Mouse (Mus musculus) left cerebral cortex, adult 8-10 months (tissue): ENCODE measurements around the gene Anp32e. TPM values are rescaled to one million over a fixed set of nuclear protein-coding genes. Genes with fewer than 3 reads are reported as not detected.

Source experiments
- DNase-seq, 2 experiments: peaks; one replicate each; pipeline ENCODE4 v3.0.0; 2022; ENCODE audit warnings: low spot score in 2 of 2
- total RNA-seq, 4 experiments: library from RNA; stranded (reverse); gene quantifications; 2 replicates each; pipeline ENCODE4 v1.2.4; 2022

Gene Anp32e
- total RNA-seq, 4 experiments from 2014 or later = 95.2 to 110 (median 106) TPM

GRCm38 (mm10) chr3:95995802-95996428, 66.9 kb downstream of the Anp32e start, which contains the start of gene Plekho1:
Plekho1 (minus strand) TSS chr3:95996001.
- no peak for DNase-seq

GRCm38 (mm10) chr3:95996451-95997073, 67.5 kb downstream of the Anp32e start:
- DNase-seq = no peak

Other genes with a start within 250 kb of the Anp32e start
- gene Adamtsl4, start 241.3 kb upstream of the Anp32e start, total RNA-seq = 10 to 100 TPM in 3 of 4 experiments, 1 to 10 TPM in 1; 9.4 to 12.9 (median 11.4) TPM
- 10 to 100 TPM; 10.2 to 13.3 (median 11.7) TPM for gene Ecm1, start 189.7 kb upstream of the Anp32e start, total RNA-seq
- gene Tars2, start 169.0 kb upstream of the Anp32e start, total RNA-seq = 10 to 100 TPM; 36.2 to 40.6 (median 37.4) TPM
- 10 to 100 TPM; 60.1 to 68.9 (median 62.8) TPM for gene Rprd2, start 110.4 kb upstream of the Anp32e start, total RNA-seq
- 10 to 100 TPM; 25.2 to 36.6 (median 36.3) TPM for gene Prpf3, start 73.4 kb upstream of the Anp32e start, total RNA-seq
- gene Mrps21, start 57.7 kb upstream of the Anp32e start, total RNA-seq = 100 to 1,000 TPM; 139 to 170 (median 151) TPM
- gene Ciart, start 47.0 kb upstream of the Anp32e start, total RNA-seq = 10 to 100 TPM; 27.0 to 55.7 (median 48.4) TPM
- 10 to 100 TPM in 1 of 4 experiments, 1 to 10 TPM in 3; 6.0 to 14.9 (median 8.1) TPM for gene BC028528, start 37.2 kb upstream of the Anp32e start, total RNA-seq
- gene Aph1a, start 35.3 kb upstream of the Anp32e start, total RNA-seq = 10 to 100 TPM; 65.4 to 77.7 (median 72.4) TPM
- gene Car14, start 24.6 kb upstream of the Anp32e start, total RNA-seq = 10 to 100 TPM; 12.2 to 20.3 (median 14.2) TPM
- gene Plekho1, start 66.8 kb downstream of the Anp32e start, total RNA-seq = 10 to 100 TPM; 64.0 to 86.2 (median 81.6) TPM
- gene Vps45, start 129.2 kb downstream of the Anp32e start, total RNA-seq = 10 to 100 TPM; 44.9 to 55.2 (median 50.3) TPM
- gene Otud7b, start 175.3 kb downstream of the Anp32e start, total RNA-seq = 10 to 100 TPM; 33.4 to 40.7 (median 38.5) TPM
- gene Mtmr11, start 232.8 kb downstream of the Anp32e start, total RNA-seq = 1 to 10 TPM; 5.8 to 8.4 (median 6.9) TPM
- gene Sf3b4, start 243.1 kb downstream of the Anp32e start, total RNA-seq = 10 to 100 TPM; 40.3 to 48.5 (median 43.0) TPM